Comparison of ENCODE assay signal across 10 mouse cellular contexts in the genomic region with DNA sequence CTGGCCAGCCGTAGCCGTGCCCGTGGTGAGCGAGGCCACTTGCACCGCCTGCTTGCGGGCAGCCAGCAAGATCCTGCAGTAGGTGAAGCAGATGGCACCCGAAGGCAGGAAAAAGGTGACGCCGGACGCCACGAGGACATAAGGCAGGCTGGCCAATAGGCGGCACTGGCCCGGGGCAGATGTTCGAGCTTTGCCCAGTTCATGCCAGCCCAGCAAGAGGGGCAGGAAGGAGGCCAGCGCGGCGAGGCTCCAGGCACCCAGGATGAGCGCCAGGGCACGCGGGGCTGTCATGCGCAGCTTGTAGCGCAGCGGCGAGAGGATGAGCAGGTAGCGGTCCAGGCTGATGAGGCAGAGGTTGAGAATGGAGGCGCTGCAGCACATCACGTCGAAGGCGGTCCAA. TPM values are rescaled to one million over a fixed set of nuclear protein-coding genes. Genes with fewer than 3 reads are reported as not detected.
DNase-seq lines count a peak whose midpoint lies in the region; ATAC-seq and TF ChIP-seq lines count a peak whose summit lies in the region.
"Had no signal": no experiment of that assay in that cellular context is flagged by ENCODE, and none has a peak within 500 bp of the region (broad histone marks: within the 10 kb centered on the region; RNA-seq: fewer than 3 reads in every experiment).

No protein-coding gene starts in this region.

- intact Hi-C loops in left cerebral cortex, adult 2 months (cut with DNase I), result no loop called here

- no peaks in the 10 kb centered on the region for H3K9me3 ChIP-seq in embryonic facial prominence, embryonic 14.5 days (ENCODE audit: control insufficient read depth, low read length)
- H3K9me3 ChIP-seq in hindbrain, embryonic 11.5 days (ENCODE audit: control insufficient read depth, low read length), result no peaks in the 10 kb centered on the region
- no peaks in the 10 kb centered on the region for H3K9me3 ChIP-seq in midbrain, postnatal 0 days (ENCODE audit: low read length)
- H3K9me3 ChIP-seq: liver, embryonic 15.5 days had no signal

- no peaks in the 10 kb centered on the region for H3K36me3 ChIP-seq in embryonic facial prominence, embryonic 14.5 days (ENCODE audit: control insufficient read depth, insufficient read depth, low read length)
- H3K36me3 ChIP-seq in hindbrain, embryonic 11.5 days (ENCODE audit: control insufficient read depth, insufficient read depth, low read length), result no peaks in the 10 kb centered on the region
- H3K36me3 ChIP-seq in midbrain, postnatal 0 days (ENCODE audit: insufficient read depth, low read length), result no peaks in the 10 kb centered on the region
- H3K36me3 ChIP-seq: liver, embryonic 15.5 days had no signal

- peaks cover 45% of the 10 kb centered on the region for H3K27me3 ChIP-seq in embryonic facial prominence, embryonic 14.5 days (replicated peaks; ENCODE audit: control insufficient read depth, insufficient read depth, low read length)
- peaks cover 49% of the 10 kb centered on the region for H3K27me3 ChIP-seq in hindbrain, embryonic 11.5 days (ENCODE audit: control insufficient read depth, insufficient read depth, low read length)
- H3K27me3 ChIP-seq in midbrain, postnatal 0 days (ENCODE audit: insufficient read depth, low read length), result peaks cover 29% of the 10 kb centered on the region

- peak overlapping the region; percentile 74 for H3K4me3 ChIP-seq in left cerebral cortex, adult 2 months
- H3K4me3 ChIP-seq in embryonic facial prominence, embryonic 14.5 days (ENCODE audit: low read depth, low read length), result peak overlapping the region; percentile 59
- no peak overlapping the region for H3K4me3 ChIP-seq in hindbrain, embryonic 11.5 days (ENCODE audit: low read depth, low read length)
- H3K4me3 ChIP-seq in midbrain, postnatal 0 days (ENCODE audit: low read depth, low read length), result peak overlapping the region; percentile 63; the same call in 1 of the 2 replicates
- H3K4me3 ChIP-seq: liver, embryonic 15.5 days had no signal

- WGBS in embryonic facial prominence, embryonic 14.5 days, result 18% methylated on average over 25 of the region's 29 CpGs
- WGBS in hindbrain, embryonic 11.5 days, result 16% methylated on average over 29 of the region's 29 CpGs
- 21% methylated on average over 29 of the region's 29 CpGs for WGBS in midbrain, postnatal 0 days

- ATAC-seq in embryonic facial prominence, embryonic 14.5 days (ENCODE audit: low read depth), result no peak
- ATAC-seq in hindbrain, embryonic 11.5 days (ENCODE audit: low FRiP score), result no peak
- no peak for ATAC-seq in midbrain, postnatal 0 days (ENCODE audit: low FRiP score)

- peak overlapping the region; percentile 90 for H3K27ac ChIP-seq in left cerebral cortex, adult 2 months
- H3K27ac ChIP-seq in embryonic facial prominence, embryonic 14.5 days (replicated peaks; ENCODE audit: low read depth, low read length), result no peak overlapping the region
- H3K27ac ChIP-seq in hindbrain, embryonic 11.5 days (ENCODE audit: low read depth, low read length), result no peak overlapping the region
- no peak overlapping the region for H3K27ac ChIP-seq in midbrain, postnatal 0 days (ENCODE audit: low read depth, low read length)
- H3K27ac ChIP-seq: liver, embryonic 15.5 days had no signal

- H3K9ac ChIP-seq in embryonic facial prominence, embryonic 14.5 days (ENCODE audit: low read depth, low read length), result no peak overlapping the region
- no peak overlapping the region for H3K9ac ChIP-seq in hindbrain, embryonic 11.5 days (ENCODE audit: low read depth, low read length)
- H3K9ac ChIP-seq in midbrain, postnatal 0 days (replicated peaks; ENCODE audit: low read length, poor library complexity, severe bottlenecking), result no peak overlapping the region
- H3K9ac ChIP-seq: liver, embryonic 15.5 days had no signal

- TF ChIP-seq CTCF in left cerebral cortex, adult 2 months (IDR thresholded peaks at IDR 0.05), result no peak; the same call in 1 of the 2 replicates
- peak; percentile 27 for TF ChIP-seq CTCF in midbrain, postnatal 0 days (IDR thresholded peaks at IDR 0.05)

- DNase-seq in left cerebral cortex, adult 2 months (ENCODE audit: extremely low spot score in 1 of 2, low spot score in 2 of 2), result no peak
- DNase-seq in left cerebral cortex, adult 8-10 months (ENCODE audit: low spot score in 2 of 2), result no peak
- no peak for DNase-seq in embryonic facial prominence, embryonic 14.5 days (ENCODE audit: low spot score)
- no peak for DNase-seq in hindbrain, embryonic 11.5 days (ENCODE audit: low spot score)
- no peak for DNase-seq in midbrain, postnatal 0 days (ENCODE audit: low spot score)
- no peak for DNase-seq in natural killer cell, adult 2 months (ENCODE audit: low spot score in 2 of 2)
- DNase-seq in ovary, postnatal 10 days (ENCODE audit: low spot score), result no peak
- DNase-seq: kidney, adult 8-10 months had no signal

- no peaks in the 10 kb centered on the region for H3K4me1 ChIP-seq in embryonic facial prominence, embryonic 14.5 days (ENCODE audit: control insufficient read depth, insufficient read depth, low read length)
- 0 out of 2 replicates have a peak, but pooled peaks cover 2% of the 10 kb centered on the region for H3K4me1 ChIP-seq in hindbrain, embryonic 11.5 days (replicated peaks; ENCODE audit: control insufficient read depth, insufficient read depth, low read length)
- no peaks in the 10 kb centered on the region for H3K4me1 ChIP-seq in midbrain, postnatal 0 days (ENCODE audit: insufficient read depth, low read length)

- H3K4me2 ChIP-seq in embryonic facial prominence, embryonic 14.5 days (ENCODE audit: low read depth, low read length), result peak overlapping the region; percentile 92; the same call in 1 of the 2 replicates
- peak overlapping the region; percentile 86; the same call in 1 of the 2 replicates for H3K4me2 ChIP-seq in hindbrain, embryonic 11.5 days (replicated peaks; ENCODE audit: low read depth, low read length)
- peak overlapping the region; percentile 86 for H3K4me2 ChIP-seq in midbrain, postnatal 0 days (ENCODE audit: low read depth, low read length, poor library complexity, severe bottlenecking)
- H3K4me2 ChIP-seq: liver, embryonic 15.5 days had no signal

RNA-seq across cellular contexts. Expression of a gene that starts 1.3 kb away (rescaled TPM):
- 1 to 10 TPM; 5.9 to 6.9 TPM for total RNA-seq in left cerebral cortex, adult 2 months (2021)
- total RNA-seq in left cerebral cortex, adult 8-10 months (2022), result 1 to 10 TPM; 6.2 to 8.0 (median 7.4) TPM
- polyA plus RNA-seq in embryonic facial prominence, embryonic 14.5 days (2014; fragmentation: Nextera tagmentation; extraction: Ambion mirVana), result 0.17 TPM in 1 of 2 replicates, not detected in the other
- not detected in 2 replicates for polyA plus RNA-seq in hindbrain, embryonic 11.5 days (2014; fragmentation: Nextera tagmentation; extraction: Ambion mirVana)
- total RNA-seq in midbrain, postnatal 0 days (2014; rRNA removed), result 4.2 and 5.9 TPM in 2 replicates
- 1.0 and 1.1 TPM in 2 replicates for polyA plus RNA-seq in midbrain, postnatal 0 days (2015; fragmentation: Nextera tagmentation; extraction: Ambion mirVana)
- total RNA-seq: common myeloid progenitor, adult 5-6 weeks had no signal
- polyA plus RNA-seq: liver, embryonic 15.5 days had no signal

RNA-seq across cellular contexts. Expression of a gene that starts 18.7 kb away (rescaled TPM):
- 10 to 100 TPM; 62.4 to 84.3 TPM for total RNA-seq in left cerebral cortex, adult 2 months (2021)
- total RNA-seq in left cerebral cortex, adult 8-10 months (2022), result 10 to 100 TPM; 52.1 to 64.5 (median 55.5) TPM
- polyA plus RNA-seq in embryonic facial prominence, embryonic 14.5 days (2014; fragmentation: Nextera tagmentation; extraction: Ambion mirVana), result 124 and 133 TPM in 2 replicates
- 17.2 and 19.6 TPM in 2 replicates for polyA plus RNA-seq in hindbrain, embryonic 11.5 days (2014; fragmentation: Nextera tagmentation; extraction: Ambion mirVana)
- 60.7 and 62.2 TPM in 2 replicates for total RNA-seq in midbrain, postnatal 0 days (2014; rRNA removed)
- 53.4 and 55.7 TPM in 2 replicates for polyA plus RNA-seq in midbrain, postnatal 0 days (2015; fragmentation: Nextera tagmentation; extraction: Ambion mirVana)
- total RNA-seq: common myeloid progenitor, adult 5-6 weeks had no signal

RNA-seq across cellular contexts. Expression of a gene that starts 56.9 kb away (rescaled TPM):
- total RNA-seq in left cerebral cortex, adult 2 months (2021), result 100 to 1,000 TPM; 197 TPM
- 100 to 1,000 TPM; 182 to 221 (median 192) TPM for total RNA-seq in left cerebral cortex, adult 8-10 months (2022)
- 468 and 555 TPM in 2 replicates for polyA plus RNA-seq in embryonic facial prominence, embryonic 14.5 days (2014; fragmentation: Nextera tagmentation; extraction: Ambion mirVana)
- polyA plus RNA-seq in hindbrain, embryonic 11.5 days (2014; fragmentation: Nextera tagmentation; extraction: Ambion mirVana), result 399 TPM in 2 replicates
- 21.9 and 31.0 TPM in 2 replicates for total RNA-seq in midbrain, postnatal 0 days (2014; rRNA removed)
- 377 and 397 TPM in 2 replicates for polyA plus RNA-seq in midbrain, postnatal 0 days (2015; fragmentation: Nextera tagmentation; extraction: Ambion mirVana)
